Mouse (Mus musculus): Measurements from ENCODE around the gene Gm21974. TPM values are rescaled to one million over a fixed set of nuclear protein-coding genes. Genes with fewer than 3 reads are reported as not detected.
"Not testable (repeated sequence)": the region's sequence is repeated elsewhere in the genome, so short reads cannot be mapped to it uniquely, and the experiment has no call there.

Gene Gm21974
- not detected in 2 replicates for polyA plus RNA-seq (2015; fragmentation: Nextera tagmentation; extraction: Ambion mirVana)

DNA sequence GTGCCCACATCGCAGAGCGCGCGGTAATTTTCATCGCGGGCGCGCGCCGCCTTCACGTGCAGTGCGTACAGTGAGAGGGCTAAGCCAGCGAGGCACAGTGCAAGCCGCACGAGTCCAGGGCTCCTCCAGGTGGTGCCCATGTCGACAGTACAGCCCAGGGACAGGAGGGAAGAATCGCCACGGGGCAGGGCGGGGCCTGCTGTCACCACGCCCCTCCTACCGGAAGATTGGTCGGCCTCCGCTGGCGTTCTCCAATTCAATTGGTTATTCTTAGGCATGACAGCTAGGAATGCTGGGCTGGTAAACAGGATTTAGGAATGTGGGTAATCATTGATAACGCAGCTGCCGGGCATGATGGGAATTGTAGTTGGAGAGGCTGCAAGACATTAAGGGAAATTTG lies at the start of gene Gm21974, which contains the start of gene Vkorc1:
Gene Gm21974 (minus strand): TSS at position 13 of the 400 bp plus-strand sequence.
Gene Vkorc1 (minus strand): TSS at position 176 of the 400 bp plus-strand sequence.
- Histone ChIP-seq H3K4me1 (ENCODE audit: control insufficient read depth, insufficient read depth, low read length) (peaks cover 8% of the 10 kb centered on the region), H3K27ac (ENCODE audit: low read length) (peak within 1 kb of the TSS; percentile 84), H3K4me2 (ENCODE audit: low read length) (peak within 1 kb of the TSS; percentile 82), H3K36me3 (ENCODE audit: control insufficient read depth, insufficient read depth, low read length) (peaks cover 11% of the 10 kb centered on the region), H3K9ac (ENCODE audit: low read depth, low read length) (peak within 1 kb of the TSS; percentile 77), H3K9me3 (replicated peaks; ENCODE audit: control insufficient read depth, low read length, poor library complexity, severe bottlenecking) (no peaks in the 10 kb centered on the region), H3K27me3 (ENCODE audit: control insufficient read depth, insufficient read depth, low read depth, low read length) (no peaks in the 10 kb centered on the region), H3K4me3 (ENCODE audit: low read depth, low read length) (peak within 1 kb of the TSS; percentile 69)
- 0% methylated on average over 26 of the region's 26 CpGs for WGBS
- peak; percentile 97 for ATAC-seq

DNA sequence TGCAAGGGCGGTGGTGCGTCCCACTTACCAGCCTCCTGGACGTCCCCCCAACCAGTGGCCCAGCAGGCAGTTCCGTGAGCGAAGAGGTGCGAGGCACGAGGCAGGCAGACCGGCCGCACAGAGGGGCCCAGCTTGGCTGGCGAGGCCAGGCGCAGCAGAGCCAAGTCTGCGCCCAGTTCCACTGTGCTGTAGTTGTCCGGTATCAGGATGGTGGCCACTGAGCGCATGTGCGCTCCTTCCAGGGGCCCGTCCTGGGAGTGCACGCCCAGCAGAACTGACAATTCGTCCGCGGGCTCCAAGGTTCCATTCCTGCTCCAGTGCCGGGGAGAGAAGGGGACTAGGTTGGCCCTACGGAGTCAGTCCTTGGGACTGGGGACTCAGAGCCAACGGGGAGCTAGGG lies 49.4 kb upstream of the Gm21974 start:
- H3K36me3 ChIP-seq (ENCODE audit: control insufficient read depth, insufficient read depth, low read length): no peaks in the 10 kb centered on the region
- no peak for ATAC-seq
- H3K27ac ChIP-seq (ENCODE audit: low read length): no peak overlapping the region
- 17% methylated on average over 23 of the region's 23 CpGs for WGBS
- H3K4me1 ChIP-seq (ENCODE audit: control insufficient read depth, insufficient read depth, low read length): no peaks in the 10 kb centered on the region
- H3K4me3 ChIP-seq (ENCODE audit: low read depth, low read length): no peak overlapping the region
- H3K9me3 ChIP-seq (replicated peaks; ENCODE audit: control insufficient read depth, low read length, poor library complexity, severe bottlenecking): no peaks in the 10 kb centered on the region
- H3K9ac ChIP-seq (ENCODE audit: low read depth, low read length): no peak overlapping the region
- 0 out of 2 replicates have a peak overlapping the region, but pooled peaks have one; percentile 13 for H3K4me2 ChIP-seq (ENCODE audit: low read length)
- H3K27me3 ChIP-seq (ENCODE audit: control insufficient read depth, insufficient read depth, low read depth, low read length): peaks cover 18% of the 10 kb centered on the region

DNA sequence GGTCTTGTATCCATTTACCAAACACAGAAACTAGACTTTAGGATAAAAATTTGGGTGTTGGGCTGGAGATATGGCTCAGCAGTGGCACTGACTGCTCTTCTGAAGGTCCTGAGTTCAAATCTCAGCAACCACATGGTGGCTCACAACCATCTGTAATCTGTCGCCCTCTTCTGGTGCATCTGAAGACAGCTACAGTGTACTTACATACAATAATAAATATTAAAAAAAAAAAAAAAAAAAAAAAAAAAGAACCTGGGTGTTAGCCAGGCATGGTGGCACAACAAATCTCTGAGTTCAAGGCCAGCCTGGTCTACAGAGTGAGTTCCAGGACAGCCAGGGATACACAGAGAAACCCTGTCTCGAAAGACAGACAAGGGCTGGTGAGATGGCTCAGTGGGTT lies 46.8 kb upstream of the Gm21974 start:
- H3K4me1 ChIP-seq (ENCODE audit: control insufficient read depth, insufficient read depth, low read length); H3K36me3 ChIP-seq (ENCODE audit: control insufficient read depth, insufficient read depth, low read length); H3K4me2 ChIP-seq (ENCODE audit: low read length); H3K4me3 ChIP-seq (ENCODE audit: low read depth, low read length); ATAC-seq; H3K9me3 ChIP-seq (replicated peaks; ENCODE audit: control insufficient read depth, low read length, poor library complexity, severe bottlenecking); H3K9ac ChIP-seq (ENCODE audit: low read depth, low read length); H3K27ac ChIP-seq (ENCODE audit: low read length): not testable (repeated sequence)
- peaks cover 18% of the 10 kb centered on the region for H3K27me3 ChIP-seq (ENCODE audit: control insufficient read depth, insufficient read depth, low read depth, low read length)
- 45% methylated on average over 2 of the region's 2 CpGs for WGBS

DNA sequence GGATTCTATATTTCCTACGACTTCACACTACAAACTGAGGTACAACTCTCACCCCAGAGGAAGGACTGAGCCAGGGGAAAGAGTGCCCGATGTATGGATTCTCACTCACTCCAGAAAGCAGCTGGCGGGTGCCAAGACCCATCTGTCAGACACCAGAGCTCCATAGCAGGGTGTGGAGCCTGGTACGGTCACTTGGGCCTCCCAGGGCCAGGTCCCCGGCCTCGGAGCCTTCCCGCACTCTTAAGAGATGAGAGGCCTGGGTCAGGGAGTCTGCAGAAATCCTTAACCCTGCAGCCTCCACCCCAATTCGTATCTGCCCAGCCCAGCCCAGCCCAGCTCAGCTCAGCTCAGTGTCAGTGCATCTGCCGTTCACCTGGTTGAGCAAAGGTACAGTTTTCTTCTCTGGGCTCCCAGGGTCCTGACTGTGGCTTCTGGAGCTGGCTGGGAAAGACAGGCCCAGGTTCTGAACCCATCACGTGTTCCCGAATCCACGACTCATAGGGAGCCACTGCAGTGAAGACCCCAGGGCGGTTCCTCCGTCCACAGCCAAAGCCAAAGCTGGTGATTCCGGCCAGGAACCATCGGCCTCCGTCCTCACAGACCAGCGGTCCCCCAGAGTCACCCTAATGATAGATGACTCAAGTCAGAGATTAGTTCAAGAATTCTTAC lies 41.1 kb upstream of the Gm21974 start:
- H3K36me3 ChIP-seq (ENCODE audit: control insufficient read depth, insufficient read depth, low read length): no peaks in the 10 kb centered on the region
- peak; percentile 1; the same call in 1 of the 2 replicates for ATAC-seq
- H3K27ac ChIP-seq (ENCODE audit: low read length): peak overlapping the region; percentile 77
- H3K4me1 ChIP-seq (ENCODE audit: control insufficient read depth, insufficient read depth, low read length): peaks cover 10% of the 10 kb centered on the region
- H3K4me3 ChIP-seq (ENCODE audit: low read depth, low read length): peak overlapping the region; percentile 54
- H3K27me3 ChIP-seq (ENCODE audit: control insufficient read depth, insufficient read depth, low read depth, low read length): no peaks in the 10 kb centered on the region
- 55% methylated on average over 18 of the region's 18 CpGs for WGBS
- peak overlapping the region; percentile 80 for H3K4me2 ChIP-seq (ENCODE audit: low read length)
- no peaks in the 10 kb centered on the region for H3K9me3 ChIP-seq (replicated peaks; ENCODE audit: control insufficient read depth, low read length, poor library complexity, severe bottlenecking)
- H3K9ac ChIP-seq (ENCODE audit: low read depth, low read length): peak overlapping the region; percentile 75

DNA sequence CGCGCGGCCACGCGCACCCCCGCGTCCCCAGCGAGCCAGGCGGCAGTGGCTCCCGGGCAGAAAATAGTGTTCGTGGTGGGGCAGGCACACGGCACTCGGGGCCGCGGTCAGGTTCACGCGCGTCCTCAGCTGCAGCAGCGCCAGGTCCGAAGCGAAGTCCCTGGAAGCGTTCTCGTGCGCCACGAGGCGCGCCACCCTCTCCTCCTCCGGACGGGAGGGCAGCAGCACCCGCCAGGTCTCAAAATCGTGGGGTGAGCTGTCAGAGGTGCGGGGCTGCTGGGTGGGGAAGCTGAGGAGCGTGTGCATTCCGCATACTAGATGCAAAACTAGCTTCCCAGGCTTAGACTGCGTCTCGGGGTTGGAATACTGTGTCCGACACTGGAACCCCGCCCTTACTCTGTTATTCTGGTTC lies 40.5 kb upstream of the Gm21974 start:
- under 1% methylated on average over 35 of the region's 38 CpGs for WGBS
- no peaks in the 10 kb centered on the region for H3K9me3 ChIP-seq (replicated peaks; ENCODE audit: control insufficient read depth, low read length, poor library complexity, severe bottlenecking)
- ATAC-seq: peak; percentile 77

DNA sequence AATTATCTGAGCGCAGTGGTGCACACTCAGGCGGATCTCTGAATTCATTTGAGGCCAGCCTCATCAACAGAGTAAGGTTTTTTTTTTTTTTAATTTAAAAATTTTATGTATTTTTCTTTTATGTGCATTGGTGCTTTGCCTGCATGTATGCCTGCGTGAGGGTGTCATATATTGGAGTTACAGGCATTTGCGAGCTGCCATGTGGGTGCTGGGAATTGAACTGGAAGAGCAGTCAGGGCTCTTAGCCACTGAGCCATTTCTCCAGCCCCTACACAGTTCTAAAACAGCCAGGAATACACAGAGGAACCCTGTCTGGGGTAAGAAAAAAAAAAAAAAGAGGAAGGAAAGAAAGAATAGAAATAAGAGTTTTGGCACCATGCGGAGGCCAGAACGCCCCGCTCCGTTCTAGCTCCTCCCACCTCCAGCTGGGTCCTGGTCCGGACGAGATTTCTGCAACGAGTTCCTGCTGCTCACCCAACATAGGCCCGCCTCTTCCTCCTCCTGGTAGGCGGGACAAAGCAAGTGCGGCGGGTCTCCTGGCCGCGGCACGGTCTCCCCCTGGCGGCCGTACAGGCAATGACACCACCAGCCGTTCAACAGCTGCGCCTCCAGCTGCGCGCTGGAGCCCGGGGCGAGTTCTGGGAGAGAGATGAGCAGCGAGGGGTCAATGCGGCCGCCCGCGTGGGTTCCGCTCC lies 39.9 kb upstream of the Gm21974 start:
- H3K27ac ChIP-seq (ENCODE audit: low read length): peak overlapping the region; percentile 77
- H3K4me1 ChIP-seq (ENCODE audit: control insufficient read depth, insufficient read depth, low read length): peaks cover 10% of the 10 kb centered on the region
- H3K4me2 ChIP-seq (ENCODE audit: low read length): peak overlapping the region; percentile 80
- peak overlapping the region; percentile 54 for H3K4me3 ChIP-seq (ENCODE audit: low read depth, low read length)
- H3K36me3 ChIP-seq (ENCODE audit: control insufficient read depth, insufficient read depth, low read length): no peaks in the 10 kb centered on the region
- peak overlapping the region; percentile 75 for H3K9ac ChIP-seq (ENCODE audit: low read depth, low read length)
- no peaks in the 10 kb centered on the region for H3K9me3 ChIP-seq (replicated peaks; ENCODE audit: control insufficient read depth, low read length, poor library complexity, severe bottlenecking)
- H3K27me3 ChIP-seq (ENCODE audit: control insufficient read depth, insufficient read depth, low read depth, low read length): peaks cover 3% of the 10 kb centered on the region; the same call in 1 of the 2 replicates
- WGBS: 6% methylated on average over 31 of the region's 32 CpGs
- peak; percentile 95 for ATAC-seq

More for the DNA sequence above, 40.5 kb upstream of the Gm21974 start:
- Histone ChIP-seq H3K4me3 (ENCODE audit: low read depth, low read length) (peak overlapping the region; percentile 54), H3K4me2 (ENCODE audit: low read length) (peak overlapping the region; percentile 80), H3K27ac (ENCODE audit: low read length) (peak overlapping the region; percentile 77), H3K9ac (ENCODE audit: low read depth, low read length) (peak overlapping the region; percentile 75), H3K4me1 (ENCODE audit: control insufficient read depth, insufficient read depth, low read length) (peaks cover 10% of the 10 kb centered on the region), H3K36me3 (ENCODE audit: control insufficient read depth, insufficient read depth, low read length) (no peaks in the 10 kb centered on the region), H3K27me3 (ENCODE audit: control insufficient read depth, insufficient read depth, low read depth, low read length) (no peaks in the 10 kb centered on the region)

DNA sequence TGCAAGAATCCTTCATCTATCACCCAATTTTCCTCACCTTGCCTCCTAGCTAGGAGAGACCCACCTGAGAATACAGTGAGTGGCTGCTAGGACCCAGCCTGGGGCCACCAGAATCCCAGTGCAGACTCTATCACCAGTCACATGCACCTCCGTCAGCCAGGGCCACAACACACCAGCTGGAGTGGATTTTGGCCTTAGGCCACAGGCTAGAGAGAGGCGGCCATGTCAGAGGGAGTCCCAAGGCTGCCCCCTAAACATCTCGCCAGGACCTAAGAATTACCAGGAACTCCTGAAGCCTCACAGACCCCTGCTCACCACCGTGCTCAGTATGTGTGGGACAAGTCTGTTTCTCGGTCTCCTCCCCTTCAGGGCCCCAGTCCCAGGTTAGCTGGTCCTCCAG lies 38.8 kb upstream of the Gm21974 start:
- Histone ChIP-seq H3K4me2 (ENCODE audit: low read length) (no peak overlapping the region), H3K9ac (ENCODE audit: low read depth, low read length) (no peak overlapping the region)

DNA sequence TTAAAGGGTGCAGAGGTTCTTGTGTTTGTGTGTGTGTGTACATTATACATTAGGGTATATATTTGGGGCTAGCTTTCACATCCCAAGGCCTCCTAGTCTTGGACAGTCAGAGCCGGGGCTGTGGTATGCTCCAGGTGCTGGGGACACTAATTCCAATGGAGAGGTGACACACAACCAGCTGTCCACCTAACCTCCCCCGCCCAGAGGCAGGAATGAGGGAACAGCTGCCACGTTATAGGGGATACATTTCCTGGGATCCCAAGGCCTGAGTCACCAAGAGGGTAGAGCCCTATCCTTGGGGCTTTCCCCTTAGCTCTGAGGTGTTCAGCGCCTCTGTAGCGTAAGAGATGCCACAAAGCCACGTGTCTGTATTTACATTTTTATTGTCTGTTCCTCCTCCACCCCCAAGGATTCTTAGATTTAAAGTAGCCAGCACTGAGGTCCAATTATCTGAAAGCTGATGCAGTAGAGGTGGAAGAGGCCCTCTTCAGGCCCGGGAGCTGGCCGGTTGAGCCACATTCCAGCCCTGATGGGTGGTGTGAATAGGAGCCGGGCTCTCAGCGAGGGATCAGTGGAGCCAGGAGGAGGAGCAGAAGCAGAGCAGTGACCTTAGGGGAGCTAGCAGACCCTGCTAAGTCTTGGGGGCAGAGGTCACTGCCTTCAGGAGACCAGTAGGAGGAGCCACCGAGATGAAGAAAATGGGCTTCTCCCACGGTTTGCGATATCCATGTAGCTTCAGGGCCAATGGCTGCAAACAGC lies 37.2 kb upstream of the Gm21974 start:
- peaks cover 26% of the 10 kb centered on the region for H3K27me3 ChIP-seq (ENCODE audit: control insufficient read depth, insufficient read depth, low read depth, low read length)
- H3K4me1 ChIP-seq (ENCODE audit: control insufficient read depth, insufficient read depth, low read length): peaks cover 10% of the 10 kb centered on the region
- H3K4me2 ChIP-seq (ENCODE audit: low read length): no peak overlapping the region
- H3K36me3 ChIP-seq (ENCODE audit: control insufficient read depth, insufficient read depth, low read length): no peaks in the 10 kb centered on the region
- no peak overlapping the region for H3K27ac ChIP-seq (ENCODE audit: low read length)
- H3K4me3 ChIP-seq (ENCODE audit: low read depth, low read length): no peak overlapping the region
- 16% methylated on average over 13 of the region's 13 CpGs for WGBS
- no peak overlapping the region for H3K9ac ChIP-seq (ENCODE audit: low read depth, low read length)
- ATAC-seq: no peak
- no peaks in the 10 kb centered on the region for H3K9me3 ChIP-seq (replicated peaks; ENCODE audit: control insufficient read depth, low read length, poor library complexity, severe bottlenecking)

More for the DNA sequence above, 38.8 kb upstream of the Gm21974 start:
- Histone ChIP-seq H3K4me3 (ENCODE audit: low read depth, low read length) (no peak overlapping the region), H3K27ac (ENCODE audit: low read length) (no peak overlapping the region), H3K9me3 (replicated peaks; ENCODE audit: control insufficient read depth, low read length, poor library complexity, severe bottlenecking) (no peaks in the 10 kb centered on the region), H3K4me1 (ENCODE audit: control insufficient read depth, insufficient read depth, low read length) (peaks cover 10% of the 10 kb centered on the region), H3K27me3 (ENCODE audit: control insufficient read depth, insufficient read depth, low read depth, low read length) (peaks cover 11% of the 10 kb centered on the region), H3K36me3 (ENCODE audit: control insufficient read depth, insufficient read depth, low read length) (no peaks in the 10 kb centered on the region)
- no peak for ATAC-seq
- 96% methylated on average over 5 of the region's 5 CpGs for WGBS

Data from midbrain, embryonic 16.5 days (tissue).